Mouse (Mus musculus): ENCODE results near the gene Icam4. TPM values are rescaled to one million over a fixed set of nuclear protein-coding genes. Genes with fewer than 3 reads are reported as not detected.

Icam4 gene
- total RNA-seq (2012; rRNA removed) (259 and 260 TPM in 2 replicates), polyA plus RNA-seq (2012; ENCODE audit: insufficient read depth in 1 of 2, insufficient read length in 2 of 2, low read depth in 1 of 2, low replicate concordance in 2 of 2, missing spikeins in 1 of 2) (100 to 1,000 TPM; 193 to 268 TPM)

DNA sequence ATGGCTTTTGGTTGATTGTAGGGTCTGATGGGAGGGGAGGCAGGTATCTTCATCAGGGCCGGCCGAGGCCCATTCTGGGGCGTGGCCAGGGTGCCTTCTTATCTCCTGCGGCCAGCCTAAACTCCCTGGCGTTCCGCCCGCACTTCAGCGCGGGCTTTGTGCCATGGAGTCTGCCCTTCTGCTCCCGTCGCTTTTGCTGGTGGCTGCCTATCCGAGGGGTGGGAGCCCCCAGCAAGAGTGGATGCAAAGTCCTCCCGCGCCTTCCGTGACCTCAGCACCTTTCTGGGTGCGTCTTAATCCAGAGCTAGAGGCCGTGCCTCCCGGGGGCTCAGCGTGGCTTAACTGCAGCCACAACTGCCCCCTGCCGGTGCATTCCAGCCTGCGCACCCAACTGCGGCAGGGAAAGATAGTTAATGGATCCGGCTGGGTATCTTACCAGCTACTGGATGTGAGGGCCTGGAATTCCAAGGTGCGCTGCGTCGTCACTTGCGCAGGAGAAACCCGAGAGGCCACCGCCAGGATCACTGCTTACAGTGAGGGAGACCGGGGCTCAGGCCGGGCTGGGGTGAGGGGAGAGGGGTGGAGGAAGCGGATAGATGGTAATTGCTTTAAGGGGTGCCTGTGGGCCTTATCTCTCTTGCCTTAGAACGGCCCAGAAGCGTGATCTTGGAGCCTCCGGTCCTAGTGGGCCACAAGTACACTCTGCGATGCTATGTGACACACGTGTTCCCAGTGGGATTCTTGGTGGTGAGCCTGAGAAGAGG lies at the start of gene Icam4:
Icam4 (plus strand) TSS at position 83 of the 764 bp plus-strand sequence.
- no peaks in the 10 kb centered on the region for H3K9me3 ChIP-seq (replicated peaks; ENCODE audit: insufficient read depth, low read length)
- H3K27me3 ChIP-seq (ENCODE audit: control insufficient read depth in 1 of 2, insufficient read depth in 2 of 2, low read length in 2 of 2), result no peaks in the 10 kb centered on the region
- peak within 1 kb of the TSS; percentile 53 to 58 for H3K4me3 ChIP-seq (ENCODE audit: control insufficient read depth in 1 of 2, insufficient read depth in 1 of 2, low read depth in 2 of 2, low read length in 2 of 2)
- H3K36me3 ChIP-seq (ENCODE audit: control insufficient read depth in 1 of 2, insufficient read depth in 2 of 2, low read length in 2 of 2), result peaks cover 0 to 17% of the 10 kb centered on the region in 2 experiments; a peak in 2 of 4 replicates
- peaks cover 14 to 30% of the 10 kb centered on the region in 2 experiments for H3K4me1 ChIP-seq (ENCODE audit: control insufficient read depth in 1 of 2, insufficient read depth in 2 of 2, low read length in 2 of 2)
- peak within 1 kb of the TSS; percentile 73 for H3K9ac ChIP-seq (ENCODE audit: control insufficient read depth, low read depth, low read length, poor library complexity, severe bottlenecking)
- DNase-seq (ENCODE audit: low read depth, low spot score), result peak; percentile 100
- peaks cover 23% of the 10 kb centered on the region for H3K79me2 ChIP-seq (ENCODE audit: control insufficient read depth, insufficient read depth, low read length, poor library complexity)
- H3K27ac ChIP-seq (ENCODE audit: control insufficient read depth, low read depth, low read length), result peak within 1 kb of the TSS; percentile 83
- TF ChIP-seq MYC (IDR thresholded peaks at IDR 0.05; ENCODE audit: low read depth, low read length) (no peak), ETS1 (IDR thresholded peaks at IDR 0.05; ENCODE audit: low read depth, low read length) (no peak), CHD1 (IDR thresholded peaks at IDR 0.05; ENCODE audit: low read depth, low read length) (no peak), MXI1 (IDR thresholded peaks at IDR 0.05; ENCODE audit: low read depth, low read length) (no peak), TAL1 (IDR thresholded peaks at IDR 0.05; ENCODE audit: low read length) (peak; percentile 100), CTCF (IDR thresholded peaks at IDR 0.05 in 2 of 3, conservative IDR thresholded peaks at IDR 0.05 in 1 of 3; ENCODE audit: control insufficient read depth in 1 of 3, insufficient read depth in 1 of 3, low read depth in 2 of 3, low read length in 3 of 3, poor library complexity in 1 of 3, severe bottlenecking in 1 of 3) (peak in 1 of 3 experiments; percentile 99; a peak in 2 of 6 replicates), EP300 (IDR thresholded peaks at IDR 0.05; ENCODE audit: low read depth in 1 of 2, low read length in 2 of 2) (no peak), RCOR1 (IDR thresholded peaks at IDR 0.05; ENCODE audit: low read depth, low read length) (no peak), MAX (IDR thresholded peaks at IDR 0.05; ENCODE audit: low read length) (no peak), NELFE (IDR thresholded peaks at IDR 0.05; ENCODE audit: low read depth, low read length) (no peak), GABPA (IDR thresholded peaks at IDR 0.05; ENCODE audit: low read depth, low read length) (no peak), TCF12 (IDR thresholded peaks at IDR 0.05; ENCODE audit: low read depth, low read length) (no peak), E2F4 (IDR thresholded peaks at IDR 0.05; ENCODE audit: borderline replicate concordance, low read depth, low read length) (no peak), GATA1 (IDR thresholded peaks at IDR 0.05; ENCODE audit: low read depth, low read length) (peak; percentile 99), MAFK (IDR thresholded peaks at IDR 0.05; ENCODE audit: borderline replicate concordance, low read depth, low read length) (no peak)

DNA sequence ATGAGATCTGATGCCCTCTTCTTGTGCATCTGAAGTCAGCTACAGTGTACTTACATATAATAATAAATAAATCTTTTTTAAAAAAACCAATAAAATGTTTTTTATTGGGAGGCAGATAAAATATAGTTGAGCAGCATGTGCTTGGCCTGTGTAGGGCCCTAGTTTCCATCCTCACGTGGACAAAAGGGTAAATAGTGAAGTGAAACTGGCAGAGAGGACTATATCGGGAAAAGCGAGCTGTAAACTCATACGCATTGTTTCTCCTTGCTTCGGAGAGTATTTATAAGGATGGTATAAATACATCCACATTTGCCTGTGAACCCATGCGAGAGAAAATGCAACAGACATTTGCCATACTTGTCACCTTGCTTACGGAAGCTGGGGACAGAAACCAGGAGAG lies 49.4 kb upstream of the Icam4 start:
- Histone ChIP-seq H3K4me1 (ENCODE audit: control insufficient read depth in 1 of 2, insufficient read depth in 2 of 2, low read length in 2 of 2) (peaks cover 10 to 31% of the 10 kb centered on the region in 2 experiments), H3K79me2 (ENCODE audit: control insufficient read depth, insufficient read depth, low read length, poor library complexity) (no peaks in the 10 kb centered on the region; the same call in 1 of the 2 replicates), H3K9me3 (replicated peaks; ENCODE audit: insufficient read depth, low read length) (no peaks in the 10 kb centered on the region), H3K4me3 (ENCODE audit: control insufficient read depth in 1 of 2, insufficient read depth in 1 of 2, low read depth in 2 of 2, low read length in 2 of 2) (no peak overlapping the region), H3K27me3 (ENCODE audit: control insufficient read depth in 1 of 2, insufficient read depth in 2 of 2, low read length in 2 of 2) (peaks cover 4 to 7% of the 10 kb centered on the region in 2 experiments; a peak in 3 of 4 replicates), H3K9ac (ENCODE audit: control insufficient read depth, low read depth, low read length, poor library complexity, severe bottlenecking) (no peak overlapping the region), H3K36me3 (ENCODE audit: control insufficient read depth in 1 of 2, insufficient read depth in 2 of 2, low read length in 2 of 2) (peaks cover 0 to 15% of the 10 kb centered on the region in 2 experiments; a peak in 2 of 4 replicates), H3K27ac (ENCODE audit: control insufficient read depth, low read depth, low read length) (no peak overlapping the region)
- no peak for TF ChIP-seq POLR2A (IDR thresholded peaks at IDR 0.05; ENCODE audit: control insufficient read depth in 1 of 2, insufficient read depth in 1 of 2, low read depth in 1 of 2, low read length in 2 of 2, poor library complexity in 1 of 2)
- no peak for TF ChIP-seq MAFK (IDR thresholded peaks at IDR 0.05; ENCODE audit: borderline replicate concordance, low read depth, low read length)
- TF ChIP-seq MXI1 (IDR thresholded peaks at IDR 0.05; ENCODE audit: low read depth, low read length), result no peak
- no peak for TF ChIP-seq ZKSCAN1 (IDR thresholded peaks at IDR 0.05; ENCODE audit: low read depth, low read length)
- TF ChIP-seq RCOR1 (IDR thresholded peaks at IDR 0.05; ENCODE audit: low read depth, low read length), result no peak
- no peak for TF ChIP-seq HCFC1 (IDR thresholded peaks at IDR 0.05; ENCODE audit: low read depth, low read length)
- TF ChIP-seq USF1 (IDR thresholded peaks at IDR 0.05; ENCODE audit: low read depth, low read length), result no peak
- TF ChIP-seq CHD1 (IDR thresholded peaks at IDR 0.05; ENCODE audit: low read depth, low read length), result no peak
- no peak for TF ChIP-seq RAD21 (IDR thresholded peaks at IDR 0.05; ENCODE audit: low read depth, low read length)
- TF ChIP-seq CHD2 (IDR thresholded peaks at IDR 0.05; ENCODE audit: low read length), result no peak
- TF ChIP-seq MYB (IDR thresholded peaks at IDR 0.05; ENCODE audit: low read depth, low read length), result no peak
- no peak for TF ChIP-seq UBTF (IDR thresholded peaks at IDR 0.05; ENCODE audit: borderline replicate concordance, insufficient read depth, low read depth, low read length)
- DNase-seq (ENCODE audit: low read depth, low spot score), result no peak
